Mouse (Mus musculus): Measurements from ENCODE around the gene Gmpr.
"Not testable (repeated sequence)": the region's sequence is repeated elsewhere in the genome, so short reads cannot be mapped to it uniquely, and the experiment has no call there.

Gmpr gene

DNA sequence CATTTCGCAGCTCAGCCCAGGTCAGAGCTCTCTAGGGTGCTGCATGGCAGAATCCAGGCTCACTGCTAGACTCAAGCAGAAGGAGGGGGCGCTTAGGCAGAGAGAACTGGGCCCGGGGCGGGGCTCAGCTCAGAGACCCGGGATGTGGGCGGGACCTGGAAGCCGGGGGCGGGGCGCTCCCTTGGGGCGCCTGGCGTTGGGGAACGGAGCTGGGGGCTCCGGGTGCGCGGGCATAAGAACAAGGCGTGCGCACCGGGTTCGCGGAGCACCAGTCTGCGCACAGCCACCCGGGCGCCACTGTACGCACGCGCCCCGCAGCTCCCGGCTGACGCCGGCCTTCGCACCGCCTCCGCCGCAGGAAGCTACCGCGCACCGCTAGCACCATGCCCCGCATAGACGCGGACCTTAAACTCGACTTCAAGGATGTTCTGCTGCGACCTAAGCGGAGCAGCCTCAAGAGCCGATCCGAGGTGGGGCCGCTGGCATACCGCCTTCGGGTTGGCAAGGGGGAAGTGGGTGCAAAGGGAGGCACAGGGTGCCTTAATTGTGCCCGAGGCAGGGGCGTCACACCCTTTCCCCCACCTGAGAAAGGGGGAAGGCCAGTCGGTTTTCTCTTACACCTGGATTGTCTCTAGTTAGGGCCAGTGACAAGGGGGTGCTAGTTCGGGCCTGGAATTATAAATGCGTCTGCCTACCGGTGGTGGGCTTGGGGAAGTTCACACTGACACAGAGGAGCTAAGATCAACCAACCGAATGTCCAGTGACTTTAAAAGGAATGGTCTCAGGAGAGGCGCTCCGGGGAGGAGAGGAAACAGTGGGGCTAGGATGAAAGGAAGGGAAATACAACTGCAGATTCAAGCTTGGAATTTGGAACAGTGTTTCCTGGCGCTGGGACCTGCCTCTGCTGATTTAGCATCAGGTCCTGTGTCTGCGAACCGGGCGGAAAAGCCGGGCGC, at the start of gene Gmpr:
Gene Gmpr (plus strand): TSS at position 171 of the 956 bp plus-strand sequence.
- no peak for DNase-seq (ENCODE audit: extremely low read depth, low read depth)

DNA sequence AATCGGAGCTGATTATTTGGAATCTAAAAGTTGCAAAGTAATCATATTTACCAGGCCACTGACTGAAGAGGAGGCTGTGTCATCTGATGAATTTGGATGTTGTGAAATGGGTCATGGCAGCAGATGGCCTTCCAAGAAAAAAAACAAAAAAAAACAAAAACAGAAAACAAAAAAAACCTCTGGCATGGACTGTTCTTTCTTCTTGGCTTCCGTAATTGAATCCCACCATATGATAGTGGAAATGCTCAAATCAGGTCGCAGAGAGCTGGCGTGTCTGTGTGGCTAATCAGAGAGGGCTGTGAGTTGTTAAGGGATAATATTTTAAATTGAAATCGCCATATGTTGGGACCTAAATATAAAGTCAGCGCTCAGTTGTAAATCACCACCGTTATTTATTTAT, 49.8 kb upstream of the Gmpr start:
- DNase-seq (ENCODE audit: extremely low read depth, low read depth), result no peak

DNA sequence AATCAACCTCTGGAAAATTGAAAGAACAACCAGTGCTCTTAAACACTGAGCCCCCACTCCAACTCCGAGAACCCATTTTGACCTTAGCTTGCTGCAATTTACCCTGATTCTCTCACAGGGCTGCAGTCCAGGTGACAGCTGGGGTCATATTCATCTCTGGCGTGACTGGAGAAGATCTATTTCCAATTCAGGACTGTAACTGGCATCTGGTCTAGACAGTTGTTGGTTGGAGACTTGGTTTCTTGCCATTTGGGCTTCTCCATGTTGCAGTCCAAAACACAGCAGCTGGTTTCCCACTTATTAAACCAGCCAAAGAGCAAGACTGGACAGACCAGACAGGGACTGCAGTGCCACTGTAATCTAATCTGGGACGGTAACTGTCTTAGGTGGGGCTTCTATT, 47.1 kb upstream of the Gmpr start:
- DNase-seq (ENCODE audit: extremely low read depth, low read depth), result no peak

DNA sequence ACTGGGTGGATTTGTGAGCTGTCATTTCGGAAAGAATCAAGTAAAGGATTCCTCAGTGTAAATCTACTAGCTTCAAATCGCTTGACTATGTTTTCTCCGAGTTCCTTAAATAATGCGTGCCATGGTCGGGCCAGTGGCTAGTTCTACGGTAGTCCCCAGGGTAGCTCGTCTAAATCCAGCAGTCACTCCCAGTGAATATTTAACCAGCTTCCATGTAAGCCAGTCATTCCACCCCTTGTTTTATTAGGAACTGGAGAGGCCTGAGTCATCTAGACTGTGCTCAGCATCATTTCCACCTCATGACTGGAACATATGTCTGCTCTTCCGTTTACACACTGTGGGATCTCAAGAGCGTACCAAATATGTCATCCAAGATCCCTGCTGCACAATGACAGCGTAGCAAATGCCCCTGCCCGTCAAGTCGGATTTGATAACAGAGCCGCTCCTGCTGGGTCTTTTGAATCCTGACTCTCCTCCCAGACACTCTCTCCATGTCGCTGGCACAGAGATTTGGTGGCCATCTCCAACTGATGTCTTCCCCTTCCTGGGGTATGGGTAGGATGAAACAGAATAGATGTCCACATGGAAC, 45.8 kb upstream of the Gmpr start:
- DNase-seq (ENCODE audit: extremely low read depth, low read depth), result no peak

DNA sequence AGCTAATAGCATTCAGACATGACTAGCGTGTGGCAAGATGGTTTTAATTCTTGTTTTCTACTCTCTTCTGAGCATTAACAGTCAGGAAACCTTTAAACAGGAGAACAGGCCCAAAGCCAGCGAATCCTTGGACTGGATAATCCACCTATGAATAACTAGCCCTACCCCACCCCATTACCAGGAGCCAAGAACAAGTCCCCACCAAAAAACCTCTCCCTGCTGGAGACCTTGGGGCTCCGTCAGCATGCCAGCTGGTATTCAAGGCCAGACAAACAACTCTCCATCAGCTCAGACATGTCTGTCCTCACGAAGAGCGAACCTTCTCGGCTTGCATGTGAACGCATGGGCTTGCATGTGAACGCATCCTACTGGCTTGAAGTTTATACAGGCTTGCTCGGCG, 41.6 kb upstream of the Gmpr start:
- DNase-seq (ENCODE audit: extremely low read depth, low read depth), result no peak

DNA sequence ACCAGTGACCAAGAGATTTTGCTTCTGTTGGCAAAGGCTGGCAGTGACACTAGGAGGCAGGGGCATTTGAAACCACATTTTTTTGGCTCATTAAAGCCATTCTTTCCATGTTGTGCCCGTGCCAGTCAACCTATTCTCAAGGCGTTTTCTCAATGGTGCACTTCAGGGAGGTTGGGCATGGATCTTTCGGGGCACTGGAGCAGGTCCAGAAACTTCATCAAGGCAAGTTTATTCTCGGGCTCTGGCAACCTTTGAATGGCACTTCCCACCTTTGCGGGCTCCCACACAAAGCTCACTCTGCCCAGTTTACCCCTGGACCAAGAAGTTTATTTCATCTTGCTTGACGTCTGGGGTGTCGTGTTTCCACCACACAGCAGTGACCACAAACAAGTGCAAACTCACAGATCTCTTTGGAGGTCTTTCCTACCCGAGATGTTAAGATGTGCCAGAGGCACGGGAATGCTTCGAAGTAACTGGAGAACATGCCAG, 41.2 kb upstream of the Gmpr start:
- no peak for DNase-seq (ENCODE audit: extremely low read depth, low read depth)

DNA sequence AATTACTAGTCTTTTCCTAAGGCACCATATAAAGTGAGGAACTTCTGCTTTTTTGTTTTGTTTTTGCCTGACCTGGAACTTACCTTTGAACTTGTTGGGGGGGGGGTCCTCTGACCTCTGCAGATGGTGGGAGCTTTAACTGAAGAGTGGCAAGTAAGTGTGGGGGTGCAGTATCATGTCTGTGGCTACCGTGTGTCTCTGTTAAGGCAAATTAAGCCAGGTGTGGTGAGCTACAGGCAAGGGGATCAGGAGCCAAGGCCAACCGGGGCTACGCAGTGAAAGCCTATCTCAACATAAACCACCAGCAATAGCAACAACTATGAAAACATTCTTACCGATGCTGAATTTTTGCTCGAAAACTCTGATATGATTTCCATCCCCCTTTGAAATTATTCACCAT, 38.5 kb upstream of the Gmpr start:
- DNase-seq (ENCODE audit: extremely low read depth, low read depth), result no peak

DNA sequence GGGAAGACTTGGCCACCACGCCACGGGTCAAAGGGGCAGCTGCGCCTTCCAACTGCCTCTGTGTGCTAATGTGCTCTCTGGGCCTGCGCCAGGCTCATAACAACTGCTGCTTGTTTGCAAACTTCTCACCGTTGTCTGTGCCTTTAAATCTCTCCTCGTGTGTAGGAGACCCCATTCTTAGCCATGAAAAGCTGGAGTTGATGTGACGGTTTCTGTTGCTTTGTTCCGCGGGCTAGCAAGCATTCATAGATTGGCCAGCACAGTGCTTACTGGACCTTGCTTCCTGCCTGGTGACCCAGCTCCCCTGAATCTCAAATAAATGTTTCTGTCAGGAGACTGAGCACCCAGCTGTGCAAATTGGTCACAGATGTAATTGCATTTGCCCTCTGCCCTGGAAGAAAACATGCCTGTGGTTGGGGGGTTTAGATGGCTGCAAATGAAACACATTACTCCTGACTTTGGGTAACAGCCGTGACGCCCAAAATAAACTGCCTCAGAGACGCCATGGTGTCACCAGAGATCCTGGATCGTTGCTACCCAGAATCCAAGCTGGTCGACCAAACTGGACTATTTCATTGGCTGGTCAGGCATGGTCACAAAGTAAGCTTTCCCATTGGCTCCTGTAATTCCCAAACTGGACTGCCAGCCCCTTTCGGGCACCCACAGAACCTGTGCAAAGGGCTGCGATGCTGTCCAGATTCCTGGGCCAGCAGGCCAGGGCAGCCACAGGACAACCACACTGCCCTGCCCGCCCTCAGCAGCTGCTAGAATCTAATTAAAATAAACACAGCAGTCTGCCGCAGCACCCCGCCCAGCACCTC, 37.6 kb upstream of the Gmpr start:
- DNase-seq (ENCODE audit: extremely low read depth, low read depth), result no peak

DNA sequence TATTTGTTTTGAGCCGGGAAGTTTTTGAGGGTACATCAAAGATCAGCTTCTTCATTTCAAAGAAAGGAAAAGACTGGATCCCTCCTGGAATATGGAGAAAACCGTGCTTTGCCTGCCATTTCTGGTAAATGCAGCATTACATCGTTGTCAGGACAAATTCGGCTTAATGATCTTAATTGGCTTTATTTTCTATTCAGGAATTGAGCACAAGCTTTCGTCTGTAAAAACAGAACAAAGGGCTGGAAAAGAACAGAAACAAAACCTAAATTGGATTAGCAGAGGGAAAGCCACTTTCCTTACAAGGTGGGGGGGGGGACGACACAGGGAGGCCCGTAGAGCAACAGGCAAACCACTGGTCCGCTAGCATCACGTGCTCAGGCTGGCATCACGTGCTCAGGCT, 33.9 kb upstream of the Gmpr start:
- no peak for DNase-seq (ENCODE audit: extremely low read depth, low read depth)

DNA sequence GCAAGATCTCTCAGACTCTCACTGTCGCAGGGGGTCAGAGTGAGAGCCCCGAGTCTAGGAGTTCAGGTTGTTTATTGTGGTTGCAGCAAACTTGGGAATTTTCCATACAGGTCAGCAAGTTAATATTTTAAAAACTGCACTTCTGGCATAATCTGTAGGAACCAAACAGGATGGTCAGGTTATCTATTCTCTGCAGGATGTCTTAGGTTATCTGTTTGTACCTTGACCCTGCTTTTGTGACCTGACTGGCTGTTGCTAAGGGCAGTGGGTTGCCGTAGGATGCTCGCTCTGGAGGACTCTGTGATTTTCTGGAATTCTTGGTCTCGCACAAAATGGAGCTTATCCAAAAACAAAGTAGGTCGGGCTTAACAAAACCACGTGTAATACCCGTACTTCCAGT, 31.9 kb upstream of the Gmpr start:
- DNase-seq (ENCODE audit: extremely low read depth, low read depth), result no peak

DNA sequence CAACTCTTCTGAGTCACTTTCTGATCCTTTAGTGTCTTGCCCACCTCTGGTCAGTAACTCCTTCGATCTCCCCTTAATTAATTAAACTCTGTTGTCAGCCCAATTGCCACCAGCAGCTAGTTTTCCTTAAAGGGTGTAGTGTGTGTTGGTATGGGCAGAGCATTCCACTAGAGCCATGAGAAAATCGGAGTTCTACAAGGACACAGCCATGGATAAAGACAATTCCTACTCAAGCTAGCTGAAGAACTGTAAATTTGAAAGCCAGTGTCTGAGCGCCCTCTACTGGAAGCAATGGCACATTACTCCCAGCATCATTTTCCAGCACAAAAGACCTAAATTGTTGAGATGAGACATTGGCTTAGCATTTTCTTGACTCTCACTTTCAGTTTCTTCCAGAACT, 30.1 kb upstream of the Gmpr start:
- DNase-seq (ENCODE audit: extremely low read depth, low read depth), result peak; percentile 53

DNA sequence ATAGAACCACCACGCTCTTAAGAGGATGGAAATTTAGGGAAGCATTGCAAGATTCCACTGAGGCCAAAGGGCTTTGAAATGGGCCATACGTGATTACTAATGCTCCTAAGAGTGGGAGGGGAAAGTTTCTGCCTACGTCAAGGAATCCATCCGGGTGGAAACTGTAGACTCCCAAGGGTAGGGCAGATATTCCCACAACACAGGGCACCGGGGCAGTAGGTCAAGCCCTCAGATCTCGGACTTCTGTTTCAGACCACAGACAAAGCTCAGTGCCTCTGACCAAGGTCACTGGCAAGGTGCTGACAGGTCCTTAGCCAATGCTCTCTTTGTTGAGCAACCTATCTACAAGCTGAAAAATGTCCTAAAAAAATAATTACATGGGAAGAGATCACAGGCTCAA, 27.3 kb upstream of the Gmpr start:
- no peak for DNase-seq (ENCODE audit: extremely low read depth, low read depth)

DNA sequence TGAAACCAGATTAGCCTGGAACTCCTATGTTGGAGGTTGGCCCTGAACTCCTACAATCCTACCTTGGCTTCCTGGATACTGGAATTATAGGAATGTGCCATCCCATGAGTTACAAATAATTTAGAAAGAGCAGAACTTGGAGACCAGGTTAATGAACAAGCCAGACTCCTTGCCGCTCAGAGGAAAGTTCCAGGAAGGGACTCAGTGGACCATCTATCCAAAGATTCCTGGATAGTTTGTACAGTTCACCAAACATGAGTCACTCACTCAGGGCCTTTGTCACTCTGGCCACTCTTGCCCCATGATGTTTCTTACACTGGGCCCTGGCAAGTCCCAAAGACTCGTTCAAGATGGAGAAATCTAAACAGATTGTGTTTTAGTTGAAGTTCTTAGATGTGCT, 24.0 kb upstream of the Gmpr start:
- DNase-seq (ENCODE audit: extremely low read depth, low read depth), result no peak

DNA sequence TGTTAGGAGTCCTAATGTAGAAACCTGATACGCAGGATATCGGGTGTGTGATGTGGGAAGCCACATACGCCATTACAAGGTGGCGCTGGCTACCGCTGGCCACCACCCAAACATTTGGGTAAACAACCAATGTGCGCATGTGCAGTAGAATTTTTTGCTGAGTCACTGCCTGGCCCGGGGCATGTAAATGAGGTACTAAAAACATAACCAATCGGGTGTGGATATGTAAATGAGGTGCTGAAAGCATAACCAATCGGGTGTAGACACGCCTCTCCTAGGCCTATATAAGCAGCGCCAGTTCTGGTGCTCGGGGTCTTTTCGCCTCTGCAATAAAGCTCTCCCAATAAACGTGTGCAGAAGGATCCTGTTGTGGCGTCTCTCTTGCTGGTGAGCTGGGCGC, 23.3 kb upstream of the Gmpr start:
- DNase-seq (ENCODE audit: extremely low read depth, low read depth), result not testable (repeated sequence)

DNA sequence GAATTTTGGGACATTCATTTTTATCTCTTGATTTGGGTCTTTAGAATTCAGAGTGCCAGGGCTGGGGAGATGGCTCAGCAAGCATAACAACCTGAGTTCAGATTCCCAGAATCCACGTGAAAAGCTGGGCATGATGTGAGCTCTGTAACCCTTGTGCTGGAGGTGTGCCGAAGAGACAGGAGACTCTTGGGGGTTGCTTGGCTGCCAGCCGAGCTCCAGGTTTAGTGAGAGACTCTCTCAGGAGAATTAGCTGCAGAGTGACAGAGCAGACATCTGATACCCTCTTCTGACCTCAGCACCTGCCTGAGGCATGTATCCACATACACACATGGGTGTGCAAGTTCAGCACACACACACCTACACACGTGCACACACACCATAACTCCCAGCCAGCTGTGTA, 21.6 kb upstream of the Gmpr start:
- no peak for DNase-seq (ENCODE audit: extremely low read depth, low read depth)

DNA sequence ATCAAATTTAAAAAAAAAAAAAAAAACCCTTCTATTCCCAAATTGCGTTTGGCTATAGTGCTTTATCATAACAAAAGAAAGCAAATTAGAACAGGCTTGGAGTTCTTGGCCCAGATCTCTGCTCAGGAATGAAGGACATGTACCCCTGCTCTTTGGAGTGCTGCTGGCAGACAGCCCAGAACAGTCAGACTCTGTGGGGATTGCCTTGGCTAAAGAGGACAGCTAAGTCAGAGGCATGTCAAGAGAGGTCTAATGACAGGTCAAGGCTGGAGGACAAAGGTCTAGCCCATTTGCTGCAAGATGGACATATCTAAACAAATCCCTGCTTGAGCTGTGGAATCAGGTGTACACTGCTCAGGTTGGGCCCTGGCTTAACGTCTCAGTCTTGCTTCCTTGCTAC, 20.6 kb upstream of the Gmpr start:
- DNase-seq (ENCODE audit: extremely low read depth, low read depth), result no peak

DNA sequence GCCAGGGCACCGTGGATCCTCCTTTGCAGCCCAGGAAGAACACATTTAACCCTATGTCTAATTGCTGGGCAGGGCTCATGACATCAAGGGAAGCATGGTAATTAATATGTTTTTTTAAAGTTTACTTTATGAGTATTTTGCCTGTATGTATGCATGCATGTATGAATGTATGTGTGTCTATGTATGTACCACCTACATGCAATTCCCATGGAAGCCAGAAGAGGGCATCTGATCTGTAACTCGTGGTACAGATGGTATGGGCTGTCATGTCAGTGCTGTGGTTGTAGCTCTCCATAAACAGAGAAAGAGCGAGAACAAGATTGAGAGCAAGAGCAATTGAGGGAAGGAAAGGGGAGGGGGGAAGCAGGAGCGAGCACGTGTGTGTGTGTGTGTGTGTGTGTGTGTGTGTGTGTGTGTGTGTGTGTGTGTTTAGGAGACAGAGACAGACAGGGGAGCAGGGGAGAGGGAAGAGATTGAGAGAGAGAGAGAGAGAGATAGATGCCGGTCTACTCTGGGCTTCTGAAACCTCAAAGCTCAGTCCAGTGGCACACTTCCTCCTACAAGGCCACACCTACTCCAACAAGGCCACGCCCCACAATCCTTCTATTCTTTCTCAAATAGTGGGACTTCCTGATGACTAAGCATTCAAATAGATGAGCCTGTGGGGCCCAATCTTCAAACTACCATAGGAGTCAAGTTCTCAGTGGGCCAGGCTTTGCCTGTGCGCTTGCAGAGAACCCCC, 15.1 kb upstream of the Gmpr start:
- peak; percentile 77 for DNase-seq (ENCODE audit: extremely low read depth, low read depth)

DNA sequence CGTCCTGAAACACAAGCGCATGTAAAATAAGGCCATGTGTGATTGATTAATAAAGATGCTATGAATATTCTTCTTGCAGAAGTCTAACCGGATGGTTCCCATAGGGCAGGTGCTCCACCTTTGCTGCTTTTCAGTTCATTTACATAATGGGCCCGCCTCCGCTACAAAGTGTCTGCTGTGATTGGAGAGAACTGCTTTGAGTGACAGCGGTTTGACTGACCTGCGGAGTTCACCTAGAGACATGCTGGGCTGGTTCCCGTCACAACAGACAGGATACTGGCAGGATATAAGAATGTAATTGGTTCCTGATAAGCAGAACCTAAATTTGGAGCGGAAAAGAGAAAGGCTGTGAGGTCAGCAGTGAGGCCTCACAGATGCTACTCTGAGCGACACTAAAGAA, 13.4 kb upstream of the Gmpr start:
- DNase-seq (ENCODE audit: extremely low read depth, low read depth), result no peak

DNA sequence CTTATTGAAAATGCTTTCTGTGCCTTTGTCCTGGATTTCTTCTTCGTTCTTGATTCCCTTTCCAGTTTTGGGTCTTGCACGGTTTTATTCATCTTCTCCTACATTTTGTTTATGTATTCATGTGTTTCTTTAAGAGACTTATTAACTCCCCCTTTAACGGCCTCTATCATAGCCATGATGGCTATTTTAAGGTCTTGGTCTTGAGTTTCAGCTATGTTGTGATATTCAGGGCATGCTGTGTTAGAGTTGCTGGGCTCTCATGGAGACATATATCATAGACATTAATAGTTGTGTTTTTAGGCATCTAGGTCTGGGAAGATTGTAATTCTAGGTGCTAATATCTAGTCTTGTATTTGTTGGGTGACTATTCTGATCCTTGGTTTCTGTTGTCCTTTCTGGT, 8.6 kb upstream of the Gmpr start:
- no peak for DNase-seq (ENCODE audit: extremely low read depth, low read depth)

DNA sequence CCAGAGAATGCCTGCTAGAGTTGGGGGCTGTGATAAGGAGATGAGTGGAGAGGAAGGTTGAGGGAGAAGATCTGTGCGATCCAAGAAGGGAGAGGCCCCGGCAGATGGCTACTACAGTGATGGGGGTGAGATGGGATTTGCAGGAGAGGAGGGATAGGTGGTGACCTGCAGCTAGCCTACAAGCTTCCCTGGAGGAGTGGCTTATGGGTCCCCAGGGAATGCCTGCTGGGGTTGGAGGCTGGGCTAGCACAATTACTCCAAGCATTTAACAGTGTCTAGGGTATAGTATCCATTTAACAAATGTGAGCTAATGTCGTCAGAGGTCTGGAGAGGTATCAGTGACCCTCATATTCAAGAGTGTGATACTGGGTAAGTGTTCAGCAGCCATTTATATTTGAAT, 7.9 kb upstream of the Gmpr start:
- no peak for DNase-seq (ENCODE audit: extremely low read depth, low read depth)

DNA sequence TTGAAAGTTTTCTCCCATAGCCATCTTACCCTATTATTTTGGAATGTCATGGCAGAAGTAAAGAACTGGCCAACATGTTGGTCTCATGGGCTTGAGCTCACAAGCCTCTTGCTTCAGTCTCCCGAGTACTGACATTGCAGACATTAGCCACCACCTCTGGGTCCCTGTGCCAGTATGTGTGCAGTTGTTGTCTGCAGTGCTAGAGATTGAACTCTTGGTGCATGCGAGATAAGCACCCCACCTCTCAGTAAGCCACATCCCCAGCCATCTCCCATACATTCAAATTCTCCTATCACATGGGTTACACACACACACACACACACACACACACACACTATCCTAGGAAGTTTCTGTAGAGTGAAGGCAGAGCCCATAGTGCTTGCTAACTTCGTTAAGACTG, 7.3 kb upstream of the Gmpr start:
- DNase-seq (ENCODE audit: extremely low read depth, low read depth), result no peak
